Comparison of ENCODE assay signal across 10 mouse cellular contexts in genomic region chr3:25143111-25143510, GRCm38 (mm10). TPM values are rescaled to one million over a fixed set of nuclear protein-coding genes. Genes with fewer than 3 reads are reported as not detected.
DNase-seq lines count a peak whose midpoint lies in the region; ATAC-seq lines count a peak whose summit lies in the region.
"Had no signal": no experiment of that assay in that cellular context is flagged by ENCODE, and none has a peak within 500 bp of the region (broad histone marks: within the 10 kb centered on the region; RNA-seq: fewer than 3 reads in every experiment).

No protein-coding gene starts in this region.

- DNase-seq in heart, postnatal 10 days = no peak
- DNase-seq in brain, adult 2 months (ENCODE audit: low read depth, low spot score) = peak; percentile 55
- DNase-seq in hindbrain, embryonic 11.5 days (ENCODE audit: low spot score) = no peak
- peak; percentile 86 for DNase-seq in midbrain, embryonic 11.5 days (ENCODE audit: low spot score, missing footprints)
- no peak for DNase-seq in kidney, postnatal 14 days
- no peak for DNase-seq in kidney, adult 18-20 months
- DNase-seq: thymus, postnatal 36 days had no signal

- no peaks in the 10 kb centered on the region; the same call in 1 of the 2 replicates for H3K27me3 ChIP-seq in heart, embryonic 13.5 days (replicated peaks)
- H3K27me3 ChIP-seq in hindbrain, embryonic 11.5 days (ENCODE audit: control insufficient read depth, insufficient read depth, low read length) = no peaks in the 10 kb centered on the region
- peaks cover 3% of the 10 kb centered on the region; the same call in 1 of the 2 replicates for H3K27me3 ChIP-seq in midbrain, embryonic 11.5 days (ENCODE audit: control insufficient read depth, insufficient read depth, low read length)
- H3K27me3 ChIP-seq: CH12.LX had no signal

- peaks cover 6% of the 10 kb centered on the region; the same call in 1 of the 2 replicates for H3K4me1 ChIP-seq in heart, embryonic 13.5 days
- no peaks in the 10 kb centered on the region for H3K4me1 ChIP-seq in hindbrain, embryonic 11.5 days (replicated peaks; ENCODE audit: control insufficient read depth, insufficient read depth, low read length)
- H3K4me1 ChIP-seq in midbrain, embryonic 11.5 days (ENCODE audit: control insufficient read depth, insufficient read depth, low read length) = peaks cover 2% of the 10 kb centered on the region; the same call in 1 of the 2 replicates

- 0 out of 2 replicates have a peak overlapping the region, but pooled peaks have one; percentile 72 for H3K27ac ChIP-seq in heart, embryonic 13.5 days (replicated peaks)
- peak overlapping the region; percentile 60; the same call in 1 of the 2 replicates for H3K27ac ChIP-seq in hindbrain, embryonic 11.5 days (ENCODE audit: low read depth, low read length)
- no peak overlapping the region for H3K27ac ChIP-seq in midbrain, embryonic 11.5 days (ENCODE audit: low read depth, low read length)

- H3K4me3 ChIP-seq in heart, embryonic 13.5 days = peak overlapping the region; percentile 80
- peak overlapping the region; percentile 70 for H3K4me3 ChIP-seq in hindbrain, embryonic 11.5 days (ENCODE audit: low read depth, low read length)
- peak overlapping the region; percentile 61 for H3K4me3 ChIP-seq in midbrain, embryonic 11.5 days (ENCODE audit: low read depth, low read length)

- H3K9me3 ChIP-seq in heart, embryonic 13.5 days = no peaks in the 10 kb centered on the region
- no peaks in the 10 kb centered on the region for H3K9me3 ChIP-seq in hindbrain, embryonic 11.5 days (ENCODE audit: control insufficient read depth, low read length)
- H3K9me3 ChIP-seq in midbrain, embryonic 11.5 days (ENCODE audit: control insufficient read depth, low read length) = no peaks in the 10 kb centered on the region

- H3K36me3 ChIP-seq in heart, embryonic 13.5 days = no peaks in the 10 kb centered on the region
- H3K36me3 ChIP-seq in hindbrain, embryonic 11.5 days (ENCODE audit: control insufficient read depth, insufficient read depth, low read length) = no peaks in the 10 kb centered on the region
- H3K36me3 ChIP-seq in midbrain, embryonic 11.5 days (ENCODE audit: control insufficient read depth, insufficient read depth, low read length) = no peaks in the 10 kb centered on the region

- intact Hi-C loops in heart, postnatal 10 days (cut with DNase I) = no loop called here

- 42% methylated on average over 6 of the region's 6 CpGs for WGBS in heart, embryonic 13.5 days
- 51% methylated on average over 6 of the region's 6 CpGs for WGBS in hindbrain, embryonic 11.5 days
- WGBS in midbrain, embryonic 11.5 days = 55% methylated on average over 6 of the region's 6 CpGs

- no peak for ATAC-seq in heart, embryonic 13.5 days (ENCODE audit: extremely low read depth, insufficient number of reproducible peaks, low FRiP score, low TSS enrichment)
- no peak for ATAC-seq in hindbrain, embryonic 11.5 days (ENCODE audit: low FRiP score)
- no peak for ATAC-seq in midbrain, embryonic 11.5 days (ENCODE audit: low FRiP score)
- ATAC-seq in monocyte, adult 5-6 weeks (replicated peaks; ENCODE audit: insufficient number of reproducible peaks, low FRiP score, low TSS enrichment, poor library complexity, severe bottlenecking) = no peak

- H3K4me2 ChIP-seq in heart, embryonic 13.5 days = peak overlapping the region; percentile 72
- peak overlapping the region; percentile 63 for H3K4me2 ChIP-seq in hindbrain, embryonic 11.5 days (replicated peaks; ENCODE audit: low read depth, low read length)
- H3K4me2 ChIP-seq in midbrain, embryonic 11.5 days = peak overlapping the region; percentile 68

- H3K9ac ChIP-seq in heart, embryonic 13.5 days = peak overlapping the region; percentile 85
- H3K9ac ChIP-seq in hindbrain, embryonic 11.5 days (ENCODE audit: low read depth, low read length) = peak overlapping the region; percentile 79
- H3K9ac ChIP-seq in midbrain, embryonic 11.5 days (ENCODE audit: low read length) = peak overlapping the region; percentile 83

RNA-seq across cellular contexts. Expression of gene Naaladl2, which starts 0.9 kb away (rescaled TPM):
- polyA plus RNA-seq in heart, embryonic 13.5 days (2015; fragmentation: Nextera tagmentation; extraction: Ambion mirVana) = 2.4 and 2.9 TPM in 2 replicates
- under 1 TPM; 0.55 to 0.93 TPM for total RNA-seq in heart, postnatal 10 days (2021)
- 0.25 and 1.0 TPM in 2 replicates for polyA plus RNA-seq in hindbrain, embryonic 11.5 days (2014; fragmentation: Nextera tagmentation; extraction: Ambion mirVana)
- 0.32 and 0.68 TPM in 2 replicates for polyA plus RNA-seq in midbrain, embryonic 11.5 days (2014; fragmentation: Nextera tagmentation; extraction: Ambion mirVana)
- not detected in 3 replicates for total RNA-seq in monocyte, adult 5-6 weeks (2017)

Comparison
In these comparisons a context has a peak if more than half of its experiments do, and no peak if none do; other contexts are left out.
1. DNase-seq: peak in brain, adult 2 months (single experiment) and midbrain, embryonic 11.5 days (single experiment); none in heart, postnatal 10 days (0 of 2), hindbrain, embryonic 11.5 days (single experiment), kidney, postnatal 14 days (single experiment) and kidney, adult 18-20 months (single experiment).
2. Peak in every context shown above with its lines, with median percentiles within 50 percentile points of each other: H3K4me2 ChIP-seq, H3K4me3 ChIP-seq and H3K9ac ChIP-seq.